Mouse (Mus musculus): ENCODE measurements around the gene Adcy7.

GRCm38 (mm10) chr8:88297976-88298732, 26.0 kb downstream of the Adcy7 start:
- TF ChIP-seq CTCF (IDR thresholded peaks at IDR 0.05; ENCODE audit: low read depth, low read length): no peak
- TF ChIP-seq GATA2 (IDR thresholded peaks at IDR 0.05; ENCODE audit: borderline replicate concordance, low read depth, low read length): no peak
- no peak for TF ChIP-seq TAL1 (conservative IDR thresholded peaks at IDR 0.05; ENCODE audit: low read depth, low read length)
- TF ChIP-seq GATA1 (IDR thresholded peaks at IDR 0.05; ENCODE audit: borderline replicate concordance, low read length): no peak
